Mouse (Mus musculus) mouse trophoblast stem cell (cell line): ENCODE measurements around the gene Slc27a5.

Source experiments
- in situ Hi-C, 2 experiments: fragments of 300-500 bp; cut with MseI, MboI; formaldehyde crosslinking; loops; 2 replicates in 1 of 2; 3 replicates in 1 of 2; pipeline ENCODE4 v1.15.1; 2025

Slc27a5 gene

DNA sequence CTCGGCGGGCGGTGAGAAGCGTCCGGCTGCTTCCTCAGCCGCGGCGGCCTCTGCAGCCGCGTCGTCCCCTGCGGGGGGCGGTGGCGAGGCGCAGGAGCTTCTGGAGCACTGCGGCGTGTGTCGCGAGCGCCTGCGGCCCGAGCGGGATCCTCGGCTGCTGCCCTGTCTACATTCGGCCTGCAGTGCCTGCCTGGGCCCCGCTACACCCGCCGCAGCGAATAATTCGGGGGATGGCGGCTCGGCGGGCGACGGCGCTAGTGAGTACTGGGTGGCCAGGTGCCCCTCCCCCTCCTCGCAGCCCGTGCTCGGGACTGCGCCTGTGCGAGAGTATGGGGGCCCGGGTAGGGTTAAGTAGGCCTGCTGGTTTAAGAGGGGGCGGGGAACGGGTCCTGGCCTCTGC is 26.8 kb upstream of the Slc27a5 start:
- in situ Hi-C loops, result no loop called here

- in situ Hi-C loops, result no loop called here
Measured at GRCm38 (mm10) chr7:13023928-13024731, 26.1 kb upstream of the Slc27a5 start.

- in situ Hi-C loops, result no loop called here
Measured at GRCm38 (mm10) chr7:13022773-13023535, 25.0 kb upstream of the Slc27a5 start.

- in situ Hi-C loops, result no loop called here
Measured at GRCm38 (mm10) chr7:13015217-13015616, 17.2 kb upstream of the Slc27a5 start.

- in situ Hi-C loops, result no loop called here
Measured at GRCm38 (mm10) chr7:13014275-13014839, 16.4 kb upstream of the Slc27a5 start.

DNA sequence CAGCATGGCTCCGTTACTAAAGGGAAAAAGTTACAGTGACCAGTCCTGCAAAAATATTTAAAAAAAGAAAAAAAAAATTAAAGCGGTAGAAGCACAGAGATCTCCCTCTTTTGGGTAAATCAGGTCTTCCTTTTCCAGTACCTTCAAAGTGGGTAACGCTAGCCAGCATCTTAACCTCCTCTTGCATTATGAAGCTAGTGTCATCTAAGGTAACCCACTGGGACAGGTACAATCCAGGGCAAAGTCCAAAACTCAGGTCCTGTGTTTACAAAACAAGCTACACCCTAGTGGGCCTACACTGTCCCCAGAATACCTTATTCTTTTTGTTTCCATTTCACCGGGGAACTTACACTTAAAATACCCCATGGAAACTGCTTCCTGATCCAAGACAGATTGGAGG is 15.7 kb upstream of the Slc27a5 start:
- in situ Hi-C loops, result no loop called here

DNA sequence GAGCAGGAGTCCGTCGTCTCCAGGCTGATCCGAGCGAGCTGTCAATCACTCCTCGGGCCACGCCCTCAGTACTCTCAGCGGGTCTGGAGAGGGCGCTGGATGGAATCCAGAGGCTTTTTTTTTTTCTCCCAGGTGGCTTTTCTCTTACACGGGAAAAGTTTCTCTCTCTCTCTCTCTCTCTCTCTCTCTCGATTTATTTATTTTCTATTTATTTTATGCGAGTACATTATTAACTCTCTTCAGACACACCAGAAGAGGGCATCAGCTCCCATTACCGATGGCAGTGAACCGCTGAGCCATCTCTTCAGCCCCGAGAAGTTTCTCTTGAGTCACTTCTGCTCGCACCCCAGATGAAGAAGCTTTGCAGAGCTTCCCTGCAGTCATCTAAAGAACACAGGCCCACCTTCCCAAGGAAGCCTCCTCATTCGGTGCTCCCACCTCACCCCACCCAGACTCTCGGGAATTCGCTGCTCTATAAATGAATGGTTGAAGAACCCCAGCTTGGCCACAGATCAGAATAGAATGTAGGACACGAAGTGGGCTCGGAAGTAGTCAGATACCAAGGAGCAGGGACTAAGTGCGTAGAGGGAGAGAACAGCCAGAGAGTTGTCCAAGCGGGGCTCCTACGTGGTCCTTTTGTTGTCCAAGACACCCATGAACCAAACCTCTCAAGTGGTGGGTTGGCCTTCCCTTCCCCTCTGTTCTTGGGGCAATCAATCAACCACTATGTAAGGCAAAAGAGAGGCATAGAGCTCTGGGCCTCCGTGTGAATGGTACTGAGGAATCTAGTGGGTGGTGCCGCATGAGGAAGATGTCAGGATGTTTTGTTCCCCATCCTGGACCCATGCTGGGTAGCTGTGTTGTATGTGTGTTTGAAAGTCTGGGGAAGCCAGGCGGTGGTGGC is 12.3 kb upstream of the Slc27a5 start, which contains the start of gene Zbtb45:
Zbtb45 (minus strand) TSS at position 30 of the 904 bp plus-strand sequence.
- in situ Hi-C loops, result no loop called here

GRCm38 (mm10) chr7:13009143-13010004 is 11.4 kb upstream of the Slc27a5 start:
- in situ Hi-C loops, result loop anchor here in 1 of 2 experiments (5.0 kb wide), 1 partner anchor 38 kb away; no protein-coding TSS in a partner anchor

- in situ Hi-C loops, result loop anchor here in 1 of 2 experiments (5.0 kb wide), 1 partner anchor 40 kb away; no protein-coding TSS in a partner anchor
Measured at GRCm38 (mm10) chr7:13007341-13008092, 9.5 kb upstream of the Slc27a5 start.

DNA sequence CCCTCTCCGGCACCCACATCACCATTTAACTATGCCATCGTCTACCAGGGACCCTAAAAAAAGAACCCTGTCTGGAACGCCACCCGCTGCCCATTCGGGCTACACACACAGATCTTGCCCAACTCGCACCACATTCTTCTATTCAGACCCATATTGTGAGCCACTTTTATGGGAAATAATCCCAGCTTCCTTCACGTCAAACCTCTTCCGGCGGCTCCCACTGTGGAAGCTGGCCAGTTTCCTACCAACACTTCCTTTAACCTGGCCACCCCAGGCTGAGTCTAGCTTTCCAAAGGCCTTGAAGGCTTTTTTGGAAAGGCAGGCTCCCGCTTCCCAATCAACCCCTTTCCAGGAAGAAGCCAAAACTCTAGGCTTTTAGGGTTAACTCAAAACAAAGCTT is 8.5 kb upstream of the Slc27a5 start:
- in situ Hi-C loops, result loop anchor here in 1 of 2 experiments (5.0 kb wide), 1 partner anchor 41 kb away; no protein-coding TSS in a partner anchor

- in situ Hi-C loops, result loop anchor here in 1 of 2 experiments (5.0 kb wide), 1 partner anchor 41 kb away; no protein-coding TSS in a partner anchor
Measured at GRCm38 (mm10) chr7:13006011-13006410, 8.0 kb upstream of the Slc27a5 start.

GRCm38 (mm10) chr7:13003380-13003779 is 5.4 kb upstream of the Slc27a5 start:
- in situ Hi-C loops, result no loop called here

- in situ Hi-C loops, result no loop called here
Measured at GRCm38 (mm10) chr7:13001584-13001983, 3.6 kb upstream of the Slc27a5 start.

DNA sequence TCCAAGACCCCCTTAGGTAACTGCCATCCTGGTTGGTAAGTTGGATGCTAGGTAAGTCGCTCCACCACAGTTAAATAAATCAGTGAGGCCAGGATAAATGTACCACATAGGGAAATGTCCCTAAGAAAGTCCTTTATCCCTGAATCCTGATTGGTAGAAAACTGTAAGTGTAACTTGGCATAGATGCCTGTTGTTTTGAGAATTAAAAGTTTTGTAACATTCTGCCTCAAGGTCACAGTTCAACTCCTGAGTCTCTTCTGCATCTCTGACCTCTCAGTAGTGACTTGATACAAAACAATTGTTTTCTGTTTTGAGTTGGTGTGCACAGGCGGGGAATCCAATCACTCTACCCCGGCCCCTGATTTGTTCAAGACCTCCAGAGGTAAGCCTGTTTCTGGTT is 859 bp upstream of the Slc27a5 start, which contains the start of gene Trim28:
Trim28 (plus strand) TSS at position 264 of the 400 bp plus-strand sequence.
- in situ Hi-C loops, result no loop called here

DNA sequence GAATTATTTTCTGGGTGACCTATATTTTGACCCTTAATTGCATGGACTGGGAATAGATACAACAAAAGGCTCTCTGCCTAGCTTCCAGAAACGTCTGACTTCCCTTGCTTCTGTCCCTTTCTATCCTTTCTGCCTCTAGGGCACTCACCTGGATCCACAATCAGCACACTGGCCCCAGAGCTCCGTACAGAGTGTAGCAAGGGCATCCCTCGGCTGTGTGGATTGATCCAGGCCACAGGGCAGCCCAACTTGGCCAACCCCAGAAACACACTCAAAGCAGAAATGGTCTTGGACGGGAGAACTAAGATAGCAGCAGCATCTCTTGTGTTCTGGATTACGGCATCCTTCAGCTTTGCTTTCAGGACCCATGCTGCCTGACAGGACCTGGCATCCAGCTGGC is 762 bp downstream of the Slc27a5 start:
- in situ Hi-C loops, result no loop called here

- in situ Hi-C loops, result no loop called here
Measured at GRCm38 (mm10) chr7:12995862-12996261, 2.1 kb downstream of the Slc27a5 start.

DNA sequence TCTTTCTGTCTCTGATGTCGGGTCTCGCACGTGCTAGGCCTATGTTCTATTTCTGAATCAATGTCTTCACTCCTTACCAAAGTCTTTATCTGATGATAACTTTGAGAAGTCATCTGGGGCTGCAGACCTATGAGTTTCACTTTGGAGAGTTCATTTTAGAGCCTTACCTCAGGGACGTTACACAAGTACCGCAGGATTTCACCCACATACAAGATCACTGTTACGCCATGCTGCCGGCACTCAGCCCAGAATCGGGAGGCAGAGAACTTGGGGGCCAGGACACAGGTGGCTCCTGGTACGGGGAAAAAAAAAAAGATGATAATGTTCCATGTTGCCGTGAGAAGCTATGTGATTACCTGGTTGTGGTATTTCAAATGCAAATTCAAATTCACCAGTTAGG is 4.8 kb downstream of the Slc27a5 start:
- in situ Hi-C loops, result no loop called here

- in situ Hi-C loops, result no loop called here
Measured at GRCm38 (mm10) chr7:12992222-12992621, 5.8 kb downstream of the Slc27a5 start.
